Mouse (Mus musculus) forebrain, embryonic 14.5 days (tissue): ENCODE results near the gene Olfr286. TPM values are rescaled to one million over a fixed set of nuclear protein-coding genes. Genes with fewer than 3 reads are reported as not detected.

Experiments
- ATAC-seq: fragments of 200-750 bp; cut with Nextera tagmentation; 2 replicates; pipeline ENCODE4 v1.8.0; 2017; ENCODE audit warnings: mild to moderate bottlenecking, moderate library complexity
- DNase-seq: peaks from one replicate; pipeline ENCODE4 v3.0.0-alpha.2; 2015; ENCODE audit warnings: low spot score
- H3K27ac ChIP-seq: fragments of 300-500 bp; sonication (generic); 2 replicates; pipeline ENCODE4 v1.5.1; 2014; ENCODE audit warnings: low read depth, mild to moderate bottlenecking, control low read depth, low read length, moderate library complexity
- H3K27me3 ChIP-seq: fragments of 300-500 bp; sonication (generic); replicated peaks from 2 replicates; pipeline ENCODE4 v1.6.1; 2014; ENCODE audit warnings: low read length, control low read depth, mixed read lengths; ENCODE audit not compliant: control insufficient read depth, insufficient read depth
- H3K36me3 ChIP-seq: fragments of 300-500 bp; sonication (generic); 2 replicates; pipeline ENCODE4 v1.6.1; 2014; ENCODE audit warnings: low read length, control low read depth; ENCODE audit not compliant: control insufficient read depth, insufficient read depth
- H3K4me1 ChIP-seq: fragments of 300-500 bp; sonication (generic); 2 replicates; pipeline ENCODE4 v1.6.1; 2014; ENCODE audit warnings: antibody characterized with exemption, low read length, control low read depth; ENCODE audit not compliant: control insufficient read depth, insufficient read depth
- H3K4me2 ChIP-seq: fragments of 300-500 bp; sonication (generic); 2 replicates; pipeline ENCODE4 v1.6.1; 2014; ENCODE audit warnings: mild to moderate bottlenecking, control low read depth, low read length
- H3K4me3 ChIP-seq: fragments of 300-500 bp; sonication (generic); 2 replicates; pipeline ENCODE4 v1.5.1; 2014; ENCODE audit warnings: low read depth, low read length, control low read depth
- H3K9ac ChIP-seq: fragments of 300-500 bp; sonication (generic); 2 replicates; pipeline ENCODE4 v1.6.1; 2014; ENCODE audit warnings: mild to moderate bottlenecking, low read length, control low read depth, moderate library complexity
- H3K9me3 ChIP-seq: fragments of 300-500 bp; sonication (generic); replicated peaks from 2 replicates; pipeline ENCODE4 v1.6.1; 2016; ENCODE audit warnings: low read length, control low read depth, mixed read lengths; ENCODE audit not compliant: control insufficient read depth
- WGBS: fragments of 180-500 bp; shearing (Covaris S2); extraction: QIAGEN DNeasy Blood & Tissue Kit; methylation state at CpG from one replicate; pipeline ENCODE4 v1.1.7; 2014; 5-methylcytosine and 5-hydroxymethylcytosine counted together
- polyA plus RNA-seq: library from polyadenylated mRNA; unstranded; fragments of >200 nt; fragmentation: Nextera tagmentation; extraction: Ambion mirVana; gene quantifications from 2 replicates; pipeline ENCODE4 v1.2.1, GENCODE M21; 2014

The Olfr286 gene
- polyA plus RNA-seq, 1 experiment from 2014 or later: not detected

DNA sequence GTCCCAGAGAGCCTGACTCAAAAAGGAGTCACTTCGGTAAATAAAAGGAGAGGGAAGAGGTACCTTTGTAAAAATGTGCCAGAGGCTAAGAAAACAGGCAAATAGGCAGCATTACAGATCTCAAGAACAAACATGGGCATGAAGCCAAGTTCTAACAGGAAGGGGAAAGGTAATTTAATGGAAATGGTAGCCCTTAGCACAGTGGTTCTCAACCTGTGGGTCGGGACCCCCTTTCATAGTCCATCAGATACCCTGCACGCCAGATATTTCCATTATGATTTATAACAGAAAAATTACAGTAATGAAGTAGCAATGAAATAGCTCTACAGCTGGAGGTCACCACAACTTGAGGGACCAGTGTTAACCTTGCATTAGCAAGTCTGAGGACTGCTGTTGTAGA, 56.9 kb downstream of the Olfr286 start:
- Histone ChIP-seq H3K9ac (no peak overlapping the region), H3K27ac (no peak overlapping the region), H3K4me3 (no peak overlapping the region), H3K4me1 (0 out of 2 replicates have a peak, but pooled peaks cover 3% of the 10 kb centered on the region), H3K36me3 (no peaks in the 10 kb centered on the region), H3K9me3 (no peaks in the 10 kb centered on the region), H3K27me3 (0 out of 2 replicates have a peak, but pooled peaks cover 8% of the 10 kb centered on the region), H3K4me2 (no peak overlapping the region)
- WGBS: 76% methylated on average over 3 of the region's 3 CpGs
- no peak for DNase-seq
- ATAC-seq: no peak

Other genes with a start within 250 kb of the Olfr286 start
- gene Col2a1, start 229.8 kb downstream of the Olfr286 start, polyA plus RNA-seq: 19.4 and 23.9 TPM in 2 replicates
- gene Pfkm, start 141.9 kb downstream of the Olfr286 start, polyA plus RNA-seq: 65.0 and 73.6 TPM in 2 replicates
- 21.7 and 24.8 TPM in 2 replicates for gene Senp1, start 140.7 kb downstream of the Olfr286 start, polyA plus RNA-seq
- gene Asb8, start 68.8 kb downstream of the Olfr286 start, polyA plus RNA-seq: 60.5 and 62.2 TPM in 2 replicates
- 42.6 and 52.2 TPM in 2 replicates for gene Ccdc184, start 67.3 kb downstream of the Olfr286 start, polyA plus RNA-seq
- gene Olfr288, start 38.9 kb downstream of the Olfr286 start, polyA plus RNA-seq: not detected in 2 replicates
- not detected in 2 replicates for gene Gm44579, start 13.5 kb downstream of the Olfr286 start, polyA plus RNA-seq
- not detected in 2 replicates for gene Olfr287, start 13.4 kb downstream of the Olfr286 start, polyA plus RNA-seq
- not detected in 2 replicates for gene H1fnt, start 22.8 kb upstream of the Olfr286 start, polyA plus RNA-seq
- 2.8 and 3.7 TPM in 2 replicates for gene Zfp641, start 61.7 kb upstream of the Olfr286 start, polyA plus RNA-seq
- not detected in 2 replicates for gene Olfr285, start 82.9 kb upstream of the Olfr286 start, polyA plus RNA-seq
- gene Olfr284, start 106.5 kb upstream of the Olfr286 start, polyA plus RNA-seq: not detected in 2 replicates
- not detected in 2 replicates for gene Olfr283, start 146.5 kb upstream of the Olfr286 start, polyA plus RNA-seq
- not detected in 2 replicates for gene Olfr282, start 196.8 kb upstream of the Olfr286 start, polyA plus RNA-seq
- not detected in 2 replicates for gene Olfr281, start 218.1 kb upstream of the Olfr286 start, polyA plus RNA-seq
- not detected in 2 replicates for gene OR5BS1P, start 235.4 kb upstream of the Olfr286 start, polyA plus RNA-seq
- not detected in 2 replicates for gene Lalba, start 248.3 kb upstream of the Olfr286 start, polyA plus RNA-seq